Mouse (Mus musculus): Measurements from ENCODE around the gene Gm49387. TPM values are rescaled to one million over a fixed set of nuclear protein-coding genes. Genes with fewer than 3 reads are reported as not detected.

Gm49387 gene
- not detected in 2 replicates for polyA plus RNA-seq (2012; rRNA removed)

DNA sequence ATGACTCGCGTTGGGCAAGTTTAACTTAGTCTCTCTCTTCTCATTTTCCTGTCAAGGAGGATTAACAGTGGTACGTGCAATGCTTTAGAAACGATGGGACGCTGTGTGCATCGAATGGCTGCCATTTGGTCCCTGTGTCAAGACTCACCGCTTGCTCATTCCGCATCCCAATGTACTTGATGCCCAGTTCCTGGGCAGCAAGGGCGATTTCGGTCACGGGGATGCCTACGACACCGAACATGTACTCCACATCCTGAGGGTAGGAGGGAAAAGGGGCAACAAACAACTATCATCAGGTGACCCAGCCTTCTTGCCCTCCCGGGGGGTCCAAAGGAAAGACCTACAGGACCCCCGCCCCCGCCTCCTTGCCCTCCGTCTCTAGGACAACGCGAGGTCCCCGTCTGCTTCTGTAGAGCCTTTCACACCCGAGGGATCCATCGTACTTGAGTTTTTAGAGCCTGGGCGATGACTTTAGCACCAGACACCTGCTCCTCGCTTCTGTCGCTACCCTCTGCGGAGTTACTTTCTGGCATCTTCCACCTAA, at the start of gene Gm49387:
TSS of gene Gm49387 (minus strand) at position 533 of the 544 bp plus-strand sequence.
- TF ChIP-seq CTCF (IDR thresholded peaks at IDR 0.05; ENCODE audit: borderline replicate concordance, extremely low read depth, insufficient read depth, insufficient read length) (no peak), POLR2A (IDR thresholded peaks at IDR 0.05; ENCODE audit: borderline replicate concordance, extremely low read depth, insufficient read depth, insufficient read length, poor library complexity, severe bottlenecking) (no peak)
- no peak for DNase-seq (ENCODE audit: low read depth)

DNA sequence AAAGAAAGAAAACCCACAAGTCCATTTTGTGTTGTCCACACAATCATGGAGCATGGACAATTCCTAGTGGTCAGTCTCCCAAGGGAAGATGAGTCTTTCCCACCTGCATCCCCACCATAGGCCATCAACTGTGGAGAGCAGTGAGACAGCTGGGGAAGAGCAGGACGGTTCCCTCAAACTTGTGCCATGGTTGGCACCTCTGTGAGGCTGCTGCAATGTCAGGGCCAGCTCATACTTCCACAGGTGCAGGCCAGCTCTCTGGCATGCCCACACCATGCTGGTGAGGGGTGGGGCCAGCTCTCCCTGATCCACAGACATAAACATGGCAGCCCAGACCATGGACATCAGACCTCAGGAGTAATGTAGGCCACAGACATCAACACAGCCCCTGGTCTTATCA, 45.6 kb upstream of the Gm49387 start:
- no peak for DNase-seq (ENCODE audit: low read depth)
- TF ChIP-seq POLR2A (IDR thresholded peaks at IDR 0.05; ENCODE audit: borderline replicate concordance, extremely low read depth, insufficient read depth, insufficient read length, poor library complexity, severe bottlenecking), result no peak
- no peak for TF ChIP-seq CTCF (IDR thresholded peaks at IDR 0.05; ENCODE audit: borderline replicate concordance, extremely low read depth, insufficient read depth, insufficient read length)

DNA sequence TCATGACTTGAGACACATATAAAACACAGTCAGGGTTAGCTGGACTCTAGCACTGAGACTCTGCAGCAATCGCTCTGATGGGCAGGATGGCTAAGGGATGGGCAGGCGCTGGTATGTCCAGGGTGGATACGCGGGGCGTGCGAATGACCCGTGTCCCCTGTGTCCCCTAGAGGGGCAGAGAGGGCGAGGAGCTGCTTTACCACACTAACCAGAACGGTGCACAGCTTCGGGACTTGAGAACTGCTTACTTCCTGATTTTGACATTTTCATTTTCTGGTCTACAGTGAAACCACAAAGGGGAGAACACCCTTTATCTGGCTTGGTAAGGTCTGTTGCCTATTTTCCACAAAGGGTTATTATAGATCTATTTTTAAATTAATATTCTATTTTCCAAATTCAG, 45.0 kb upstream of the Gm49387 start:
- no peak for TF ChIP-seq POLR2A (IDR thresholded peaks at IDR 0.05; ENCODE audit: borderline replicate concordance, extremely low read depth, insufficient read depth, insufficient read length, poor library complexity, severe bottlenecking)
- DNase-seq (ENCODE audit: low read depth), result no peak

DNA sequence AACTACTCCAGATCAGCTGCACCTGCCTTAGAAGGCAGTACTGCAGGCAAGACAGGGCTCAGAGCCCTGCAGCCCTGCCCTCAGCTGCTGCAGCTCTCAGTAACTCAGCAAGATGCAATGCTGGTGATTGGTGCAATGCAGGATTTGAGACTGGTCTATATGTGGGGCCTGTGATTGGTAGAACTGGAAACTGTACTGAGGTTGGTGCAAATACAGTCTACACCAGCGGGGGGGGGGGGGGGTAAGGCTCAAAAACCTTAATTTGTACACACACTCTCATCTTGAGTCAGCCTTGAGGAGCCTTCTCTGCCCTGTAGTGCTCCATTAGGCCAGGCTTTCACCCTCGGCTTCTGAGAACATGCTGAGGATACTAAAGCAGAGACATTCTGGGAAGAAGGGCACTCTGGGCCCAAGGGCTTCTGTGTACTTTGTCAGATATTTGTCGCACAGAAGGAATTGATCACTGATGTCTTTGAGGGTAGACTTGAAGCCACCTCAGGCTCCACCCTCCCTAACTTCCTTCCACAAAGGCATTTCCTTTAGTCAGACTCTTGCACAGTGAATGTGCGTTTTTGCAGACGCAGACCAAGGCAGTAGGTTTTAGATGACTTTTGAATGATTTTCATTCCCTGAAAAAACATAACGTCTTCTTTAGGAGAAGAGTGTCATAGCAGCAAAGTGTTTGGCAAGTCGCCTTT, 43.8 kb upstream of the Gm49387 start:
- TF ChIP-seq CTCF (IDR thresholded peaks at IDR 0.05; ENCODE audit: borderline replicate concordance, extremely low read depth, insufficient read depth, insufficient read length) (no peak), POLR2A (IDR thresholded peaks at IDR 0.05; ENCODE audit: borderline replicate concordance, extremely low read depth, insufficient read depth, insufficient read length, poor library complexity, severe bottlenecking) (no peak)
- DNase-seq (ENCODE audit: low read depth), result no peak

DNA sequence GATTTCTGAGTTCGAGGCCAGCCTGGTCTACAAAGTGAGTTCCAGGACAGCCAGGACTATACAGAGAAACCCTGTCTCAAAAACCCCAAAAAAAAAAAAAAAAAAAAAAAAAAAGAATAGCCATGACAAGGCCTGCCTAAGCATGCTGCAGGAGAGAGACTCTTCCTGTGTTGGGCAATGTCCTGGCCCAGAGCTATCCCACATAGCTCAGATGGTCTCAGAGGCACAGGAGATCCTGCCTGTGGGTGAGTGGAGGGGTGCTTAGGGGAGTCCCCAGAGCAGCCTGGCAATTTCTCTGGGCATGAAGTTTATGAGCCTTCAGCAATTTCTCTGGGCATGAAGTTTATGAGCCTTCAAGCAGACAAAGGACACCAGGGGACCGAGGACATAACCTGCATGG, 42.9 kb upstream of the Gm49387 start:
- no peak for TF ChIP-seq CTCF (IDR thresholded peaks at IDR 0.05; ENCODE audit: borderline replicate concordance, extremely low read depth, insufficient read depth, insufficient read length)
- TF ChIP-seq POLR2A (IDR thresholded peaks at IDR 0.05; ENCODE audit: borderline replicate concordance, extremely low read depth, insufficient read depth, insufficient read length, poor library complexity, severe bottlenecking), result no peak
- no peak for DNase-seq (ENCODE audit: low read depth)

DNA sequence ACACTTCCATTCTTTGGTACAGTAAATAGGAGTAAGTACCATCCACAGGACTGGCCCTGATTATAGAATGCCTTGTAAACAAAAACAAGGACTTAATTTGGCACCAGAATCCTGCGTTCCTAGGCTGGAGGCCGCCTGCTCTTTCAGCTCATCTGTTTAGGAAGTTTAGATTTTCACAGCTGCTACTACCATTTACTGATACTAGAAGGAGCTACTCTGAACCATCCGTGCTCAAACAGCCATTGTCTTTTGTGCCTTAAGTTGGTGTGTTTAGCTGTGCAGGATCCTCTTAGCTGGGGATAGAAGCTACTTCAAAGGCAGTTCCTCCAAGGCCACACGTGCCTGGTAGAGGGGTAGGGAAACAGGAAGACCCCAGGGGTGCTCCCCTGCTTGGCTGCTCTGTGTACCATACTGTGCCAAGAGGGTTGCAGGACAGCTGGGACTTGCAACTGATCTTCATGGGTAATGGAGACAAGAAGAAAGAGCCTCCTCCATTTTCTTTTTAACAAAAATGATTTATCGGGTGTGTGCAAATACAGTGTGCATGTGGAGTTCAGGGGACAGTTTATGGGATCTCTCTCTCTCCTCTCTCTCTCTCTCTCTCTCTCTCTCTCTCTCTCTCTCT, 41.4 kb upstream of the Gm49387 start:
- no peak for DNase-seq (ENCODE audit: low read depth)
- TF ChIP-seq POLR2A (IDR thresholded peaks at IDR 0.05; ENCODE audit: borderline replicate concordance, extremely low read depth, insufficient read depth, insufficient read length, poor library complexity, severe bottlenecking) (no peak), CTCF (IDR thresholded peaks at IDR 0.05; ENCODE audit: borderline replicate concordance, extremely low read depth, insufficient read depth, insufficient read length) (no peak)

DNA sequence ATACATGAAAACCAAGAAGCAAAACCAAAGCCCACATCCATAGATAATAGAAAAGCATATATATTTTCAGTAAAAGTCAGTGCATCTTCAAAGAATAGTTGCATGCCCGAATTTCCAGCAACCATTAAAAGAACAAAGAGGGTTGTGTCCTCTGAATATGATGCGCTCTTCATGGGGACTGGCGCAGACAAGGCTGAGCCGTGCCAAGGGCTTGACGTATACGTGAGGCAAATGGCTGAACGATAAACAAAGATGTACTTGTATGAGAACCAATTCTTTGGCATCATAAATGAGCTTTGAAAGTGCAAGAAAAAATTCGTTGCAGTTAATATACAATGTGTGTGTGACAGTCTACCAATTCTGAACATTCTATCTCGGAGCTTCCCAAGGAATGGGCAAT, 40.6 kb upstream of the Gm49387 start:
- no peak for DNase-seq (ENCODE audit: low read depth)

DNA sequence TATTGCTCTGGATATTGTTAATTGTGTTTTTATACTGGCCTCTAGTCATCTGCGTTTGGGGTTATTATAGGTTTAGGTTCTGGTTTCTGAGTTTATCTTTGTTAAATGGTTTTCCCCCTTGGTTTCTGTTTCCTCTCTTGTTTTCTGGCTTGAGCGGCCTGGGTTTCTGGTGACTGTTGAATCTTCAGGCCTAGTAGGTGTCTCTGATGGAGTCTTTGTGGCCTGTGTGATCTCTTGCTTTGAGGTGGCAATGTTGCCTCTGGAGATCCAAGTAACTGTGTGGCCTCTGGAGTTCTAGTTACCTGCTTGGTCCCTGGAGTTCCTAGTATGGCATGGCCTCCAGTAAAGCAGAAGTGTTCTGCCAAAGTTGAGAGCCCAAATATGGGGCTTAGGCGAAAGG, 40.0 kb upstream of the Gm49387 start:
- no peak for TF ChIP-seq POLR2A (IDR thresholded peaks at IDR 0.05; ENCODE audit: borderline replicate concordance, extremely low read depth, insufficient read depth, insufficient read length, poor library complexity, severe bottlenecking)
- no peak for TF ChIP-seq CTCF (IDR thresholded peaks at IDR 0.05; ENCODE audit: borderline replicate concordance, extremely low read depth, insufficient read depth, insufficient read length)

More for the DNA sequence above, 40.6 kb upstream of the Gm49387 start:
- TF ChIP-seq POLR2A (IDR thresholded peaks at IDR 0.05; ENCODE audit: borderline replicate concordance, extremely low read depth, insufficient read depth, insufficient read length, poor library complexity, severe bottlenecking), result no peak

DNA sequence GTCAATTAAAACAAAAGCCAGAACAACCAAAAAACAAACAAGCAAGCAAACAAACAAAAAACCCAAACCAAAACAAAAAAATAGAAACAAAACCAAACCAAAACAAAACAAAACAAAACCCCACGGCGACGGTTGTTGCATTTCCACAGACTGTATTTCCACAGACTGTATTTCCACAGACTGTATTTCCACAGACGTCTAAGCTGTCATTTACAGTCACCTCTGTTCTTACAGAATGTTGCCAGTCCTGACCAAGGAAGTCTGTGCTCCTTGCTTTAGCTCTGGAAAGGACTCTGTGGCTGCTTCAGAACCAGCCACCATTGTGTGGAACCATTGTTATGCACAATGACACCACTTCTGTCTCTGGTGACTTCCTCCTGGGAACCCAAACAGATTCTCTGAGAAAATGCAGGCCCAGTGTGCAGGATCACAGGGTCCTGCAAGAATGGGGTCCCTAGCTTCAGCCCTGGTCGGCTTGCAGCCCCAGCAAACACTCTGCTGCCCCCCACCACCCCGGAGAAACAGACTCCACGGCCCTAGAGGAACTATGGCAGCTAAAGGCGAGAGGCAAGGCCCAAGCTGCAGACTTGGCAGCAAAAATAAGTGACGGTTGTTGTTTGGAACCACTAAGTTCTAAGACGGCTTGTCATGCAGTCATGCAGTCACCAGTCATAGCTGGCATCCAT, 31.1 kb upstream of the Gm49387 start:
- DNase-seq (ENCODE audit: low read depth), result no peak
- TF ChIP-seq POLR2A (IDR thresholded peaks at IDR 0.05; ENCODE audit: borderline replicate concordance, extremely low read depth, insufficient read depth, insufficient read length, poor library complexity, severe bottlenecking) (no peak), CTCF (IDR thresholded peaks at IDR 0.05; ENCODE audit: borderline replicate concordance, extremely low read depth, insufficient read depth, insufficient read length) (no peak)

More for the DNA sequence above, 40.0 kb upstream of the Gm49387 start:
- DNase-seq (ENCODE audit: low read depth), result no peak

DNA sequence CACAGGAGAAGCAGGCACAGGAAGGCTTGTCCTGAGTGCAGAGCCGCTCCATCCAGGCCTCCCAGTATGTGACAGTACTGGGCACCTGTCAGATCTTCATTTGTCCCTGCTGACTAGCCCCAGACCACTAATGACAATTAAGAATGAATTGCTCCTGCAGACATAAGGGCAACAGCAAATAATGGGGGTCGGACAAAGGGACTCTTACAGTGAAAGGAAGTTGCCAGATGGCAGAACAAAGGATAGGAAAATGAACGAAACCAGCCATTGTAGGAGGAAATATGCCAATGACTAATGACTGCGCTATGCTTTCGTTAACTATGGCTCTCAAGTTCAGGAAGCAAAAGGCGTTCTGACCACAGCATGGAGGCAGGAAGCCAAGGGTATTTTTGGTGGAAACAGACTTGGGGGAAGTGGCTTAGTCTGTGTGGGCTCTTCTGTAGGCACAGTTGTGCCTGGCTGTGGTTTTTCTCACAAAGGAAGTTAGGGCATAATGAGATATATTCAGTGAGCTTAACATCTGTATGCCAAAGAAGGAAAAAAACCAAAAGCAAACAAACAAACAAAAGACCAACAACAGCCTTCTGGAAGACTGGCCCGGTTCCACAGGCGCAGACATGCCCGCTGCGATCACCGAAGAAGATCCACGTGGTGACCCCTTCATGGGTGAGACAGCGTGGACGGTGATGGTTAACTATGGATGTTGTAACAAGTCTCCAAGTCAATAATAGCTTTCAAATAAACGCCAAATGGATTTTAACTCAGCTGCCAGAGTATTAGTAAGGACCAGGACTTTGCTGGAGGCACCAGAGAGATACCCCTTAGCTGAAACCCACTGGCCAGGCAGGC, 29.2 kb upstream of the Gm49387 start:
- no peak for TF ChIP-seq CTCF (IDR thresholded peaks at IDR 0.05; ENCODE audit: borderline replicate concordance, extremely low read depth, insufficient read depth, insufficient read length)
- no peak for TF ChIP-seq POLR2A (IDR thresholded peaks at IDR 0.05; ENCODE audit: borderline replicate concordance, extremely low read depth, insufficient read depth, insufficient read length, poor library complexity, severe bottlenecking)
- peak; percentile 89 for DNase-seq (ENCODE audit: low read depth)

DNA sequence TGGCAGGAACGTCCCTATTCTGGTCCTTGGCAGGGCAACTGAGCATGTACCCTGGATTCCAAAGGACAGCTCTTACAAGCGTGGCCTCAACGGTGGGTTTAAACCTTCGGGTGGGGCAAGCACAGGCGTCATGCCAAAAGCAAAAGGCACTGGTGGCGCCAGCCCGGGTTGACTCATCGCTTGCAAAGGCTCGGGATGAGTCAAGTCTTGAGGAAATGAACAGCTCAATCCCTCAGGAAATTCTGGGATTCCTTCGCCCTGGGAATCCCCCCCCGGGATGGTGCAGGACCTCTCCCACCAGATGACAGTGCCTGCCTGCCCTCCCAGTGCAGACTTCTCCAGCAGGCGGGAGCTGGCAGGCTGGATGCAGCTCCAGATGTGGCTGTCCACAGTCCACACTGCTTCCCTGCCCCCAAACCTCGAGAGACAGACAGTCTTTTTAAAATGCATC, 28.5 kb upstream of the Gm49387 start:
- DNase-seq (ENCODE audit: low read depth), result no peak
- no peak for TF ChIP-seq POLR2A (IDR thresholded peaks at IDR 0.05; ENCODE audit: borderline replicate concordance, extremely low read depth, insufficient read depth, insufficient read length, poor library complexity, severe bottlenecking)
- TF ChIP-seq CTCF (IDR thresholded peaks at IDR 0.05; ENCODE audit: borderline replicate concordance, extremely low read depth, insufficient read depth, insufficient read length), result no peak
